Mouse (Mus musculus) ES-E14 (cell line): ENCODE data around the gene Lgals4. TPM values are rescaled to one million over a fixed set of nuclear protein-coding genes. Genes with fewer than 3 reads are reported as not detected.
A peak's percentile ranks its signal among the peaks of the same experiment; 100 is the strongest.

Experiments
- DNase-seq: peaks from one replicate; pipeline ENCODE4 v3.0.0-alpha.2; 2013; ENCODE audit warnings: low read depth, low spot score
- H3K27ac ChIP-seq: 2 replicates; pipeline ENCODE4 v1.5.1; 2012; ENCODE audit warnings: low read depth, mild to moderate bottlenecking, low read length, moderate library complexity, mixed read lengths; ENCODE audit not compliant: poor library complexity, insufficient read depth, severe bottlenecking
- H3K36me3 ChIP-seq: 2 replicates; pipeline ENCODE4 v1.6.1; 2012; ENCODE audit warnings: mild to moderate bottlenecking, low read length, moderate library complexity, mixed read lengths; ENCODE audit not compliant: control insufficient read depth, poor library complexity, insufficient read depth, severe bottlenecking
- H3K4me1 ChIP-seq, 2 experiments: fragments of 150-350 bp in 1 of 2; sonication (generic) in 1 of 2; 2 replicates each; pipeline ENCODE4 v1.6.1; 2012; ENCODE audit warnings: low read length in 2 of 2, mild to moderate bottlenecking in 1 of 2, mixed read lengths in 1 of 2; ENCODE audit not compliant: control insufficient read depth in 2 of 2, insufficient read depth in 2 of 2, poor library complexity in 1 of 2
- H3K4me3 ChIP-seq, 2 experiments: fragments of 150-350 bp in 1 of 2; sonication (generic) in 1 of 2; 2 replicates each; pipeline ENCODE4 v1.5.1; 2012; ENCODE audit warnings: low read length in 2 of 2, low read depth in 1 of 2, mild to moderate bottlenecking in 1 of 2, mixed read lengths in 1 of 2; ENCODE audit not compliant: insufficient read depth in 1 of 2, poor library complexity in 1 of 2, severe bottlenecking in 1 of 2
- H3K9ac ChIP-seq: 2 replicates; pipeline ENCODE4 v1.6.1; 2012; ENCODE audit warnings: low read depth, mild to moderate bottlenecking, low read length, mixed read lengths; ENCODE audit not compliant: poor library complexity, insufficient read depth, severe bottlenecking
- H3K9me3 ChIP-seq: fragments of 150-350 bp; sonication (generic); 2 replicates; pipeline ENCODE4 v1.6.1; 2012; ENCODE audit warnings: low read depth, mild to moderate bottlenecking, low read length; ENCODE audit not compliant: control insufficient read depth, insufficient read depth
- CHD2 ChIP-seq: IDR thresholded peaks from 2 replicates; pipeline ENCODE4 v1.6.1; 2014; ENCODE audit warnings: mild to moderate bottlenecking, low read depth, low read length, inconsistent platforms
- HCFC1 ChIP-seq: IDR thresholded peaks from 2 replicates; pipeline ENCODE4 v1.6.1; 2012; ENCODE audit warnings: low read length, inconsistent platforms, borderline replicate concordance; ENCODE audit not compliant: insufficient read depth
- MAFK ChIP-seq: IDR thresholded peaks from 2 replicates; pipeline ENCODE4 v1.6.1; 2014; ENCODE audit warnings: mild to moderate bottlenecking, low read depth, low read length, inconsistent platforms; ENCODE audit not compliant: insufficient read depth
- ZC3H11A ChIP-seq: IDR thresholded peaks from 2 replicates; pipeline ENCODE4 v1.6.1; 2012; ENCODE audit warnings: low read depth, mild to moderate bottlenecking, inconsistent platforms, low read length, borderline replicate concordance
- ZNF384 ChIP-seq: IDR thresholded peaks from 2 replicates; pipeline ENCODE4 v1.6.1; 2012; ENCODE audit warnings: low read depth, low read length, inconsistent platforms
- in situ Hi-C, 2 experiments: fragments of 600-800 bp; cut with MboI; formaldehyde crosslinking; loops; one replicate each; pipeline ENCODE4 v1.15.1; 2025; ENCODE audit warnings: low sequenced_read_pairs in 2 of 2, inconsistent platforms in 1 of 2; ENCODE audit not compliant: unreplicated experiment in 2 of 2
- total RNA-seq: library from RNA; depleted of rRNA; stranded (reverse); fragments of 300-350 nt; gene quantifications from 2 replicates; pipeline ENCODE4 v1.2.3, GENCODE M21; 2012

Lgals4 gene
- total RNA-seq, 1 experiment, result 5.5 TPM

DNA sequence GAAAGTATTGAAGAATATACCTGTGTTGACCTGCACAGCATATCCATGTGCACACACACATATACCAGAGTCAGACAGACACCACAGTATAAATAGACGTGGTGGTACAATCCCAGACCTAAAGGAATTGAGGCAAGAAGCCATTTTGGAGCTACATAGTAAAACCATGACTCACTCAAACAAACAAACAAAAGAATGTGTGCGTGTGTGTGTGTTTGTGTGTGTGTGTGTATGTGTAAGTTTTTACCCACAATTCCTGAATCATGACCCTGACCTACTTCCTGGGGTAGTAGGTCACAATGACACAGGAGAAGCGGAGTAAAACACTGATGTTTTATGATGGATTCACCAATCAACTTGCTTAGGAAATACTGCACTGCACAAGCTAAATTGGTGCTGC lies 32.2 kb upstream of the Lgals4 start:
- H3K4me3 ChIP-seq, result no peak overlapping the region
- in situ Hi-C loops, result no loop called here
- H3K9me3 ChIP-seq, result no peaks in the 10 kb centered on the region
- no peak for TF ChIP-seq CHD2
- TF ChIP-seq MAFK, result no peak
- no peak for TF ChIP-seq ZNF384
- no peak for TF ChIP-seq HCFC1
- TF ChIP-seq ZC3H11A, result no peak
- no peak overlapping the region; the same call in 1 of the 2 replicates for H3K9ac ChIP-seq
- H3K27ac ChIP-seq, result peak overlapping the region; percentile 77; the same call in 1 of the 2 replicates
- DNase-seq, result no peak
- H3K4me1 ChIP-seq, result peaks cover 19 to 20% of the 10 kb centered on the region in 2 experiments
- H3K36me3 ChIP-seq, result peaks cover 17% of the 10 kb centered on the region

DNA sequence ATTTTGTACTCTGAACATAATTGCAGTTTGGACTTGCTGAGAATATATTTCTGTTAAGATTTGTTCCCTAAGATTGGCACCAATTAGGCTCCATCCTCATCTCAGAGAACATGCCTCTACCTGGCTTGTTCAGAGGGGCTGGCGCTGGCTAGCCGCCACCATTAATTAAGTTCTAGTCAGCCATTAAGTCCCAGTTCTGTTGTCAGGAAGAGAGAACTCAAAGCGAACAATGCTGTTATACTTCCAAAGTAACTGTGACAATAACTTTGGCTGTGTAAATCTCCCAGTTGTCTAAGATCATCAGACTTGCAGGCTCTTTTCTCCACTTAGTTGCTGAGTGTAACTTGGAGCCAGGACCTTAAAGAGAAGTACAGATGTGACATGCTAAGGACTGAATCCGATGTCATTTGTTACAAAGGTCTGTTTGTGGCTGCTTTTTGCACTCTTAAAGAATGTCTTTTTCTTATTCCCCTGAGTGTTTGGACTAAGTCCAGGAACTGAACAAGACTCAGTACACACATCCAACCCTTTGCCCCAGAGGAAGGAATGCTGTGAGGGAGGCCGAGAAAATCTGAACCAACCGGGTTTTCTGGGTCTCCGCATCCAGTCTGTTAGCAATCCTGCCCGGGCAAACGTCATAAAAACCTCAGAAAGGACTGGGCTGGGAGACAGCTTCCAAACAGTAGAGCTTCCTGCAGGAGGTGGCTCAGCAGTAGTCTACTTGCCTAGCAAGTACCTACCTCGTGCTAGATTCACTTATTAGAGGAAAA lies 31.6 kb upstream of the Lgals4 start:
- TF ChIP-seq CHD2 (no peak), HCFC1 (peak; percentile 39; the same call in 1 of the 2 replicates)
- H3K27ac ChIP-seq, result peak overlapping the region; percentile 77
- DNase-seq, result no peak
- in situ Hi-C loops, result no loop called here
- peaks cover 17% of the 10 kb centered on the region for H3K36me3 ChIP-seq
- peak overlapping the region; percentile 71 for H3K9ac ChIP-seq
- H3K4me3 ChIP-seq, result peak overlapping the region; percentile 25 to 37
- peaks cover 19 to 20% of the 10 kb centered on the region in 2 experiments for H3K4me1 ChIP-seq
- H3K9me3 ChIP-seq, result no peaks in the 10 kb centered on the region

DNA sequence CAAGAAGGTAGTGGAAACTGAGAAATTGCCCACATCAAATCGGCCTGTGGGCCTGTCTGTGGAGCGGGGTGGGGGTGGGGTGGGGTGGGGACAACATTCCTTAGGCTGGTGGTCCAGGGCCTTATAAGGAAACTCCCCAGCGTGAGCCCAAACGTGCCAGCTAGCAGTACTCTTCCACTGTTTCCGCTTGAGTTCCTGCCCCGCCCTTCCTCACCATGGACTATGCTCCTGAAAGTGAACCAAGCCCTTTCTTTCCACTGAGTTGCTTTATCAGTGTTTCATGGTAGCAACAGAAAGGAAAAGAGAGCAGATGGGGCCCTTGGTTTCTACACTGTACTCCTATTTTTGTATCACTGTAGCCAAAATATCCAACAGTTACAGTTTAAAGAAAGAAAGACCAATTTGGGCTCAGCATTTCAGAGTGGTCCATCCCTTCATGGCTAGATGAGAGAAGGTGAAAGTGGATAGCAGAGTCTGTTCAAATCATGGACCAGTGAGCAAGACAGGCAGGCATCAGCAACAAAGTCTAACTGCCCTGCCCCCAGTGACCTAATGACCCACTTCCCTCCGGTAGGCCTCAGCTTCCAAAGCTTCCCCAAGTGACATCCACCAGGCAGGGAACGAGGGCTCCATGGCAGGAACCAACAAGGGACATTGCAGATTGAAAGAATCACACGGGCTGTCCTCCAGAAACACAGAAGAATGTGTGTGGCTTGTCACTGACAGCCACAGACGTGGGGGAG lies 30.6 kb upstream of the Lgals4 start:
- H3K4me3 ChIP-seq, result peak overlapping the region; percentile 25 to 37; a peak in 2 of 4 replicates
- TF ChIP-seq HCFC1 (no peak), ZC3H11A (no peak), CHD2 (no peak), MAFK (no peak), ZNF384 (no peak)
- peak overlapping the region; percentile 71 for H3K9ac ChIP-seq
- H3K9me3 ChIP-seq, result no peaks in the 10 kb centered on the region
- in situ Hi-C loops, result no loop called here
- no peak for DNase-seq
- H3K27ac ChIP-seq, result peak overlapping the region; percentile 77
- peaks cover 20% of the 10 kb centered on the region in 2 experiments for H3K4me1 ChIP-seq
- H3K36me3 ChIP-seq, result peaks cover 10% of the 10 kb centered on the region

DNA sequence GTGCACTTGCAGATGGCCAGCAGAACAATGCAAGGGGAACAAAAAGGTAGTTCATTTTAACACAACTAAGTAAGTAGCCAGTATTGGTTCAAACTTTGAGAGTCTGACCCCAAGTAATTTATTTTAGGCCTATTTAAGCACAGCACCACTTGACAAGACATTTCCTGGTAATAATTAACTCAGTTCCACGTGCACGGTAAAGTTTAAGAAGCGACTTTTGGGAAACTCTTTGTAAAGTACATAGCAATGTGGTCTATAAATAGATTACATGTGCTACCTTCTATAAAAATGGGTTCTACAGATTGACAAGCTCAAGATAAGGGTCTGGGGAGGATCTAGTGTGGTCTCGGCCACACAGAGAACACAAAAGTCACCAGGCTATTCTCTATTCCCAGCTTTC lies 29.9 kb upstream of the Lgals4 start:
- H3K4me1 ChIP-seq, result peaks cover 20% of the 10 kb centered on the region in 2 experiments
- peak overlapping the region; percentile 77; the same call in 1 of the 2 replicates for H3K27ac ChIP-seq
- no peak overlapping the region for H3K4me3 ChIP-seq
- DNase-seq, result no peak
- in situ Hi-C loops, result no loop called here
- TF ChIP-seq ZNF384, result no peak
- TF ChIP-seq MAFK, result no peak
- no peaks in the 10 kb centered on the region for H3K9me3 ChIP-seq
- peaks cover 5% of the 10 kb centered on the region for H3K36me3 ChIP-seq
- no peak overlapping the region for H3K9ac ChIP-seq
